ENCODE assay signal across 7 mouse cellular contexts in genomic region chr14:25462975-25463374, GRCm38 (mm10). TPM values are rescaled to one million over a fixed set of nuclear protein-coding genes. Genes with fewer than 3 reads are reported as not detected.
A peak's percentile ranks its signal among the peaks of the same experiment; 100 is the strongest.
DNase-seq lines count a peak whose midpoint lies in the region; ATAC-seq and TF ChIP-seq lines count a peak whose summit lies in the region.

No protein-coding gene starts in this region.

- H3K27ac ChIP-seq in kidney, adult 2 months (ENCODE audit: insufficient read depth, low read depth, low read length), result peak overlapping the region; percentile 59; the same call in 1 of the 2 replicates
- H3K27ac ChIP-seq in forebrain, embryonic 12.5 days, result 0 out of 2 replicates have a peak overlapping the region, but pooled peaks have one; percentile 8
- H3K27ac ChIP-seq in limb, embryonic 11.5 days (replicated peaks; ENCODE audit: low read depth, low read length), result no peak overlapping the region
- no peak overlapping the region for H3K27ac ChIP-seq in neural tube, embryonic 14.5 days (ENCODE audit: low read depth, low read length)

- no peaks in the 10 kb centered on the region for H3K27me3 ChIP-seq in kidney, adult 2 months (replicated peaks; ENCODE audit: control insufficient read depth, insufficient read depth, low read length)
- H3K27me3 ChIP-seq in forebrain, embryonic 12.5 days, result no peaks in the 10 kb centered on the region
- no peaks in the 10 kb centered on the region for H3K27me3 ChIP-seq in limb, embryonic 11.5 days (ENCODE audit: control insufficient read depth, insufficient read depth, low read length)
- H3K27me3 ChIP-seq in neural tube, embryonic 14.5 days (ENCODE audit: control insufficient read depth, insufficient read depth, low read length), result no peaks in the 10 kb centered on the region

- TF ChIP-seq POLR2A in kidney, adult 2 months (IDR thresholded peaks at IDR 0.05; ENCODE audit: low read depth, low read length), result no peak

- no peaks in the 10 kb centered on the region for H3K9me3 ChIP-seq in forebrain, embryonic 12.5 days
- H3K9me3 ChIP-seq in limb, embryonic 11.5 days (ENCODE audit: control insufficient read depth, low read length), result no peaks in the 10 kb centered on the region
- no peaks in the 10 kb centered on the region for H3K9me3 ChIP-seq in neural tube, embryonic 14.5 days (ENCODE audit: control insufficient read depth, low read length)

- peak; percentile 4 for DNase-seq in kidney, adult 2 months
- no peak for DNase-seq in kidney, adult 8-10 months
- DNase-seq in limb, embryonic 11.5 days (ENCODE audit: low spot score), result peak; percentile 20
- DNase-seq in layer of hippocampus, postnatal 10 days (ENCODE audit: low spot score in 2 of 2), result no peak
- DNase-seq in urinary bladder, adult 18-20 months (ENCODE audit: low spot score in 2 of 2), result no peak

- H3K4me3 ChIP-seq in kidney, adult 2 months (ENCODE audit: insufficient read depth, low read depth, low read length), result no peak overlapping the region
- no peak overlapping the region for H3K4me3 ChIP-seq in forebrain, embryonic 12.5 days (replicated peaks)
- no peak overlapping the region for H3K4me3 ChIP-seq in limb, embryonic 11.5 days (ENCODE audit: low read depth, low read length)
- no peak overlapping the region for H3K4me3 ChIP-seq in neural tube, embryonic 14.5 days (ENCODE audit: low read depth, low read length)

- peak overlapping the region; percentile 98 for H3K4me2 ChIP-seq in forebrain, embryonic 12.5 days
- H3K4me2 ChIP-seq in limb, embryonic 11.5 days (ENCODE audit: low read depth, severe bottlenecking), result peak overlapping the region; percentile 8; the same call in 1 of the 2 replicates
- H3K4me2 ChIP-seq in neural tube, embryonic 14.5 days (ENCODE audit: low read depth, low read length), result 0 out of 2 replicates have a peak overlapping the region, but pooled peaks have one; percentile 8

- no peak for ATAC-seq in forebrain, embryonic 12.5 days (ENCODE audit: low FRiP score)
- no peak for ATAC-seq in limb, embryonic 11.5 days (ENCODE audit: insufficient number of reproducible peaks, low FRiP score, low TSS enrichment, low read depth)
- ATAC-seq in neural tube, embryonic 14.5 days (ENCODE audit: low read depth), result no peak

- H3K36me3 ChIP-seq in kidney, adult 2 months (ENCODE audit: control insufficient read depth, insufficient read depth, low read length), result no peaks in the 10 kb centered on the region
- H3K36me3 ChIP-seq in forebrain, embryonic 12.5 days (replicated peaks), result no peaks in the 10 kb centered on the region
- no peaks in the 10 kb centered on the region for H3K36me3 ChIP-seq in limb, embryonic 11.5 days (ENCODE audit: control insufficient read depth, insufficient read depth, low read length)
- H3K36me3 ChIP-seq in neural tube, embryonic 14.5 days (ENCODE audit: control insufficient read depth, insufficient read depth, low read length), result no peaks in the 10 kb centered on the region

- WGBS in kidney, adult 2 months, result 5% methylated on average over 1 of the region's 1 CpGs
- 0% methylated on average over 1 of the region's 1 CpGs for WGBS in forebrain, embryonic 12.5 days
- 5% methylated on average over 1 of the region's 1 CpGs for WGBS in limb, embryonic 11.5 days
- 0% methylated on average over 1 of the region's 1 CpGs for WGBS in neural tube, embryonic 14.5 days

- no peak for TF ChIP-seq CTCF in kidney, adult 2 months (conservative IDR thresholded peaks at IDR 0.05; ENCODE audit: insufficient read depth, insufficient read length, low read depth, low read length)

- peaks cover 59% of the 10 kb centered on the region for H3K4me1 ChIP-seq in kidney, adult 2 months (ENCODE audit: control insufficient read depth, insufficient read depth, low read length)
- peaks cover 76% of the 10 kb centered on the region for H3K4me1 ChIP-seq in forebrain, embryonic 12.5 days
- H3K4me1 ChIP-seq in limb, embryonic 11.5 days (ENCODE audit: control insufficient read depth, insufficient read depth, low read length), result peaks cover 61% of the 10 kb centered on the region
- peaks cover 64% of the 10 kb centered on the region for H3K4me1 ChIP-seq in neural tube, embryonic 14.5 days (ENCODE audit: control insufficient read depth, insufficient read depth, low read length)

- H3K9ac ChIP-seq in forebrain, embryonic 12.5 days, result peak overlapping the region; percentile 25; the same call in 1 of the 2 replicates
- no peak overlapping the region for H3K9ac ChIP-seq in limb, embryonic 11.5 days (ENCODE audit: low read length)
- H3K9ac ChIP-seq in neural tube, embryonic 14.5 days (replicated peaks; ENCODE audit: low read depth, low read length), result no peak overlapping the region

RNA-seq across cellular contexts. Expression of gene Zmiz1, which starts 4.0 kb away (rescaled TPM):
- 37.8 and 42.6 TPM in 2 replicates for polyA plus RNA-seq in kidney, adult 2 months (2012; rRNA removed)
- 64.1 and 68.3 TPM in 2 replicates for polyA plus RNA-seq in forebrain, embryonic 12.5 days (2016; fragmentation: Nextera tagmentation; extraction: Ambion mirVana)
- polyA plus RNA-seq in limb, embryonic 11.5 days (2014; fragmentation: Nextera tagmentation; extraction: Ambion mirVana), result 59.0 and 66.7 TPM in 2 replicates
- polyA plus RNA-seq in neural tube, embryonic 14.5 days (2014; fragmentation: Nextera tagmentation; extraction: Ambion mirVana), result 72.7 and 75.0 TPM in 2 replicates
- total RNA-seq in layer of hippocampus, postnatal 10 days (2021), result 100 to 1,000 TPM; 115 to 128 TPM

Comparison
In these comparisons a context has a peak if more than half of its experiments do, and no peak if none do; other contexts are left out.
1. DNase-seq: peak in kidney, adult 2 months (single experiment) and limb, embryonic 11.5 days (single experiment); none in kidney, adult 8-10 months (0 of 2), layer of hippocampus, postnatal 10 days (0 of 2) and urinary bladder, adult 18-20 months (0 of 2).
2. H3K27ac ChIP-seq: peak in kidney, adult 2 months (single experiment) and forebrain, embryonic 12.5 days (single experiment); none in limb, embryonic 11.5 days (single experiment) and neural tube, embryonic 14.5 days (single experiment).
3. H3K4me2 ChIP-seq: peak in every context shown above with its lines; median percentile 98 in forebrain, embryonic 12.5 days; 8 in limb, embryonic 11.5 days; 8 in neural tube, embryonic 14.5 days.